Mouse (Mus musculus) G1E (cell line): Measurements from ENCODE around the gene H2-Q2.
"Not testable (repeated sequence)": the region's sequence is repeated elsewhere in the genome, so short reads cannot be mapped to it uniquely, and the experiment has no call there.

Experiments
- CTCF ChIP-seq: IDR thresholded peaks from 2 replicates; pipeline ENCODE4 v1.5.1; 2012; ENCODE audit warnings: low read depth, low read length, inconsistent platforms, mixed read lengths
- GATA1 ChIP-seq: IDR thresholded peaks from 2 replicates; pipeline ENCODE4 v1.6.1; 2012; ENCODE audit warnings: borderline replicate concordance, low read length, inconsistent platforms, mixed read lengths
- GATA2 ChIP-seq: IDR thresholded peaks from 2 replicates; pipeline ENCODE4 v1.6.1; 2012; ENCODE audit warnings: low read depth, low read length, inconsistent platforms, borderline replicate concordance
- POLR2AphosphoS5 ChIP-seq: IDR thresholded peaks from 2 replicates; pipeline ENCODE4 v1.6.1; 2012; ENCODE audit warnings: low read depth, low read length, inconsistent platforms; ENCODE audit not compliant: insufficient replicate concordance
- TAL1 ChIP-seq: conservative IDR thresholded peaks from 2 replicates; pipeline ENCODE4 v1.6.1; 2012; ENCODE audit warnings: low read depth, low read length, inconsistent platforms, mixed read lengths

GRCm38 (mm10) chr17:35393864-35394800, 52.1 kb downstream of the H2-Q2 start:
- TF ChIP-seq CTCF, GATA1, POLR2AphosphoS5, GATA2, TAL1: not testable (repeated sequence)
